Comparison of ENCODE assay signal across 16 mouse cellular contexts in genomic region chr2:43755899-43756298, GRCm38 (mm10).
"Had no signal": no experiment of that assay in that cellular context is flagged by ENCODE, and none has a peak within 500 bp of the region (broad histone marks: within the 10 kb centered on the region; RNA-seq: fewer than 3 reads in every experiment).

No protein-coding gene starts in this region.

- H3K9ac ChIP-seq: kidney, embryonic 15.5 days; liver, embryonic 13.5 days; neural tube, embryonic 12.5 days; neural tube, embryonic 15.5 days had no signal

- H3K4me1 ChIP-seq: kidney, embryonic 15.5 days; liver, embryonic 13.5 days; neural tube, embryonic 12.5 days; neural tube, embryonic 15.5 days had no signal

- H3K4me3 ChIP-seq: kidney, embryonic 15.5 days; left cerebral cortex, adult 2 months; liver, embryonic 13.5 days; neural tube, embryonic 12.5 days; neural tube, embryonic 15.5 days had no signal

- H3K9me3 ChIP-seq: kidney, embryonic 15.5 days; liver, embryonic 13.5 days; neural tube, embryonic 12.5 days; neural tube, embryonic 15.5 days had no signal

- H3K27me3 ChIP-seq: kidney, embryonic 15.5 days; liver, embryonic 13.5 days; neural tube, embryonic 12.5 days; neural tube, embryonic 15.5 days had no signal

- DNase-seq: kidney, adult 8-10 months; kidney, postnatal 10 days; kidney, postnatal 36 days; layer of hippocampus, postnatal 36 days; liver, embryonic 13.5 days; lung, adult 2 months; lung, postnatal 14 days; lung, postnatal 4 days; midbrain, embryonic 14.5 days; thymus, adult 18-20 months; thymus, postnatal 36 days had no signal

- H3K27ac ChIP-seq: kidney, embryonic 15.5 days; left cerebral cortex, adult 2 months; liver, embryonic 13.5 days; neural tube, embryonic 12.5 days; neural tube, embryonic 15.5 days had no signal

- H3K4me2 ChIP-seq: kidney, embryonic 15.5 days; liver, embryonic 13.5 days; midbrain, embryonic 11.5 days; neural tube, embryonic 12.5 days; neural tube, embryonic 15.5 days had no signal

- H3K36me3 ChIP-seq: kidney, embryonic 15.5 days; liver, embryonic 13.5 days; neural tube, embryonic 12.5 days; neural tube, embryonic 15.5 days had no signal
